Mouse (Mus musculus) myocyte (in vitro differentiated cells): ENCODE data around the gene H2afy2. TPM values are rescaled to one million over a fixed set of nuclear protein-coding genes. Genes with fewer than 3 reads are reported as not detected.

Experiments used
- H3K27me3 ChIP-seq: one replicate; pipeline ENCODE4 v1.6.1; 2011; ENCODE audit not compliant: control insufficient read depth, insufficient read depth, insufficient read length
- H3K36me3 ChIP-seq: one replicate; pipeline ENCODE4 v1.6.1; 2011; ENCODE audit not compliant: control insufficient read depth, insufficient read depth
- H3K4me2 ChIP-seq: one replicate; pipeline ENCODE4 v1.6.1; 2011; ENCODE audit warnings: low read depth, control low read depth
- H3K4me3 ChIP-seq: one replicate; pipeline ENCODE4 v1.5.1; 2011; ENCODE audit warnings: mild to moderate bottlenecking, control low read depth, moderate library complexity
- H3K79me2 ChIP-seq: one replicate; pipeline ENCODE4 v1.6.1; 2011; ENCODE audit not compliant: control insufficient read depth, insufficient read depth
- H3ac ChIP-seq: one replicate; pipeline ENCODE4 v1.6.1; 2011; ENCODE audit not compliant: control insufficient read depth, insufficient read length
- CEBPB ChIP-seq: IDR thresholded peaks from 2 replicates; pipeline ENCODE4 v1.6.1; 2011; ENCODE audit warnings: mild to moderate bottlenecking, moderate library complexity; ENCODE audit not compliant: poor library complexity, insufficient read depth, severe bottlenecking
- E2F4 ChIP-seq: IDR thresholded peaks from one replicate; pipeline ENCODE4 v1.6.1; 2011; ENCODE audit warnings: mild to moderate bottlenecking, control low read depth, moderate library complexity; ENCODE audit not compliant: insufficient read depth
- MAX ChIP-seq: IDR thresholded peaks from one replicate; pipeline ENCODE4 v1.6.1; 2011; ENCODE audit warnings: low read depth, mild to moderate bottlenecking, control low read depth
- MYOD1 ChIP-seq, 3 experiments: IDR thresholded peaks; one replicate each; pipeline ENCODE4 v1.6.1; 2011; ENCODE audit warnings: control low read depth in 2 of 3, low read depth in 2 of 3, mild to moderate bottlenecking in 2 of 3, moderate library complexity in 1 of 3; ENCODE audit not compliant: insufficient read length in 2 of 3, control insufficient read depth in 1 of 3
- MYOG ChIP-seq, 3 experiments: IDR thresholded peaks; one replicate each; pipeline ENCODE4 v1.6.1; 2011; ENCODE audit warnings: control low read depth in 2 of 3, low read depth in 2 of 3, mild to moderate bottlenecking in 2 of 3; ENCODE audit not compliant: insufficient read length in 2 of 3, control insufficient read depth in 1 of 3, insufficient read depth in 1 of 3
- POLR2A ChIP-seq: IDR thresholded peaks from one replicate; pipeline ENCODE4 v1.6.1; 2011; ENCODE audit warnings: low read depth, mild to moderate bottlenecking, control low read depth, moderate library complexity; ENCODE audit not compliant: insufficient read length
- POLR2AphosphoS2 ChIP-seq: IDR thresholded peaks from one replicate; pipeline ENCODE4 v1.6.1; 2011; ENCODE audit warnings: low read depth, control low read depth; ENCODE audit not compliant: insufficient read length
- REST ChIP-seq: IDR thresholded peaks from one replicate; pipeline ENCODE4 v1.6.1; 2011; ENCODE audit warnings: mild to moderate bottlenecking, control low read depth, moderate library complexity; ENCODE audit not compliant: insufficient read depth, insufficient read length
- SRF ChIP-seq: IDR thresholded peaks from one replicate; pipeline ENCODE4 v1.6.1; 2011; ENCODE audit warnings: low read depth; ENCODE audit not compliant: control insufficient read depth, insufficient read length
- TCF12 ChIP-seq: IDR thresholded peaks from one replicate; pipeline ENCODE4 v1.6.1; 2011; ENCODE audit warnings: mild to moderate bottlenecking, control low read depth; ENCODE audit not compliant: poor library complexity, insufficient read depth, severe bottlenecking
- TCF3 ChIP-seq: IDR thresholded peaks from one replicate; pipeline ENCODE4 v1.6.1; 2011; ENCODE audit warnings: low read depth, control low read depth; ENCODE audit not compliant: insufficient read length
- USF1 ChIP-seq: IDR thresholded peaks from one replicate; pipeline ENCODE4 v1.6.1; 2011; ENCODE audit warnings: low read depth, mild to moderate bottlenecking, control low read depth, moderate library complexity
- polyA plus RNA-seq: library from polyadenylated mRNA; unstranded; fragments of >200 nt; fragmentation: generic; extraction: Trizol; gene quantifications from one replicate; pipeline ENCODE4 v1.2.1, GENCODE M21; 2012; ENCODE audit warnings: missing spikeins

H2afy2 gene
- polyA plus RNA-seq, 1 experiment, result 4.5 TPM

GRCm38 (mm10) chr10:61787541-61788313, 3.8 kb upstream of the H2afy2 start:
- no peaks in the 10 kb centered on the region for H3K79me2 ChIP-seq
- H3K36me3 ChIP-seq, result no peaks in the 10 kb centered on the region
- no peak for TF ChIP-seq USF1
- TF ChIP-seq MYOG (IDR thresholded peaks at IDR 0.05; ENCODE audit: control insufficient read depth in 1 of 3, insufficient read depth in 1 of 3, insufficient read length in 2 of 3, low read depth in 2 of 3), result no peak
- no peak for TF ChIP-seq MAX
- no peak for TF ChIP-seq POLR2A
- no peak for TF ChIP-seq E2F4
- no peak for TF ChIP-seq TCF3
- no peak for TF ChIP-seq POLR2AphosphoS2
- TF ChIP-seq REST, result no peak
- no peak overlapping the region for H3K4me3 ChIP-seq
- peaks cover 11% of the 10 kb centered on the region for H3K27me3 ChIP-seq
- H3K4me2 ChIP-seq, result no peak overlapping the region
- no peak overlapping the region for H3ac ChIP-seq

GRCm38 (mm10) chr10:61784414-61784813, 467 bp upstream of the H2afy2 start:
- H3K4me2 ChIP-seq, result no peak overlapping the region
- H3K36me3 ChIP-seq, result no peaks in the 10 kb centered on the region
- H3K79me2 ChIP-seq, result no peaks in the 10 kb centered on the region
- TF ChIP-seq MYOD1 (IDR thresholded peaks at IDR 0.05; ENCODE audit: control insufficient read depth in 1 of 3, insufficient read length in 2 of 3, low read depth in 2 of 3) (no peak), POLR2A (no peak), CEBPB (no peak), MYOG (IDR thresholded peaks at IDR 0.05; ENCODE audit: control insufficient read depth in 1 of 3, insufficient read depth in 1 of 3, insufficient read length in 2 of 3, low read depth in 2 of 3) (no peak), TCF3 (no peak), POLR2AphosphoS2 (no peak), USF1 (no peak), TCF12 (no peak), SRF (no peak), E2F4 (no peak), REST (no peak), MAX (no peak)
- no peak overlapping the region for H3ac ChIP-seq
- H3K27me3 ChIP-seq, result peaks cover 13% of the 10 kb centered on the region
- H3K4me3 ChIP-seq, result peak overlapping the region; percentile 20

GRCm38 (mm10) chr10:61782799-61783611, 942 bp downstream of the H2afy2 start:
- Histone ChIP-seq H3K4me3 (peak overlapping the region; percentile 20), H3ac (peak overlapping the region; percentile 90), H3K79me2 (no peaks in the 10 kb centered on the region), H3K4me2 (peak overlapping the region; percentile 55), H3K36me3 (no peaks in the 10 kb centered on the region), H3K27me3 (peaks cover 13% of the 10 kb centered on the region)
- no peak for TF ChIP-seq MYOD1 (IDR thresholded peaks at IDR 0.05; ENCODE audit: control insufficient read depth in 1 of 3, insufficient read length in 2 of 3, low read depth in 2 of 3)
- TF ChIP-seq USF1, result no peak
- no peak for TF ChIP-seq MAX
- TF ChIP-seq CEBPB, result no peak
- TF ChIP-seq POLR2AphosphoS2, result no peak
- peak; percentile 29 for TF ChIP-seq POLR2A

- no peak overlapping the region for H3K4me3 ChIP-seq
- no peak overlapping the region for H3K4me2 ChIP-seq
- TF ChIP-seq MYOG (IDR thresholded peaks at IDR 0.05; ENCODE audit: control insufficient read depth in 1 of 3, insufficient read depth in 1 of 3, insufficient read length in 2 of 3, low read depth in 2 of 3) (no peak), TCF3 (no peak)
- H3ac ChIP-seq, result no peak overlapping the region
- no peaks in the 10 kb centered on the region for H3K36me3 ChIP-seq
- no peaks in the 10 kb centered on the region for H3K79me2 ChIP-seq
- peaks cover 13% of the 10 kb centered on the region for H3K27me3 ChIP-seq
Observed at GRCm38 (mm10) chr10:61781461-61782128, 2.4 kb downstream of the H2afy2 start.

GRCm38 (mm10) chr10:61766806-61767205, 17.1 kb downstream of the H2afy2 start:
- Histone ChIP-seq H3K4me2 (no peak overlapping the region), H3K27me3 (no peaks in the 10 kb centered on the region), H3K79me2 (no peaks in the 10 kb centered on the region), H3K4me3 (no peak overlapping the region), H3K36me3 (no peaks in the 10 kb centered on the region), H3ac (no peak overlapping the region)
- no peak for TF ChIP-seq REST
- TF ChIP-seq MAX, result no peak
- no peak for TF ChIP-seq TCF12
- TF ChIP-seq MYOG (IDR thresholded peaks at IDR 0.05; ENCODE audit: control insufficient read depth in 1 of 3, insufficient read depth in 1 of 3, insufficient read length in 2 of 3, low read depth in 2 of 3), result no peak
- no peak for TF ChIP-seq USF1
- TF ChIP-seq CEBPB, result no peak
- TF ChIP-seq POLR2AphosphoS2, result no peak
- TF ChIP-seq MYOD1 (IDR thresholded peaks at IDR 0.05; ENCODE audit: control insufficient read depth in 1 of 3, insufficient read length in 2 of 3, low read depth in 2 of 3), result no peak
- TF ChIP-seq POLR2A, result no peak
- TF ChIP-seq TCF3, result no peak
- TF ChIP-seq SRF, result no peak
- no peak for TF ChIP-seq E2F4
